Comparison of ENCODE assay signal across 23 mouse cellular contexts in the genomic region with DNA sequence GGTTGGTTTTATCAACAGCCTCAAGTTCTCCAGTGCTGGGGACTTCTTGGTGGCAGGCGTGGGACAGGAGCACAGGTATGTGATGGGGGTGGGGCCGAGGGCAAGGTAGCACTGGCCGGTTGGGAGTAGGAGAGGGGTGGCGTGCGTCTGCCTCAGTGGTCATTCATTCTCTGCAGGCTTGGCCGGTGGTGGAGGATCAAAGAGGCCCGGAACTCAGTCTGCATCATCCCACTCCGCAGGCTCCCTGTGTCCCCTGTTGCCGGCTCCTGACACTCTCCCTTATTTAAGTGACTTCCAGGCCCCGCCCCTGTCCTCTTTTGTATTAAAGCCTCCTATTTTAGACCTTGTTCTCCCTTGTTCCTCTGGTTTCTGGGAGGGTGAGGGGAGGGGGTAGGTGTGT. TPM values are rescaled to one million over a fixed set of nuclear protein-coding genes. Genes with fewer than 3 reads are reported as not detected.
"Had no signal": no experiment of that assay in that cellular context is flagged by ENCODE, and none has a peak within 500 bp of the region (broad histone marks: within the 10 kb centered on the region; RNA-seq: fewer than 3 reads in every experiment).

No protein-coding gene starts in this region.

- DNase-seq: kidney, adult 2 months; left cerebral cortex, postnatal 4 days; liver, postnatal 0 days; lung, embryonic 14.5 days; right cerebral cortex, adult 18-20 months; right cerebral cortex, postnatal 14 days; thymus, adult 2 months; thymus, postnatal 25 days had no signal

- H3K4me3 ChIP-seq: limb, embryonic 12.5 days; limb, embryonic 15.5 days; midbrain, embryonic 12.5 days; midbrain, embryonic 15.5 days; neural tube, embryonic 12.5 days; neural tube, embryonic 15.5 days had no signal

- H3K27ac ChIP-seq: kidney, postnatal 0 days; limb, embryonic 12.5 days; limb, embryonic 15.5 days; liver, embryonic 14.5 days; macrophage; midbrain, embryonic 12.5 days; midbrain, embryonic 15.5 days; neural tube, embryonic 12.5 days; neural tube, embryonic 15.5 days; stomach, postnatal 0 days had no signal

RNA-seq across cellular contexts. Expression of gene Iqcf1, which starts 14.7 kb away (rescaled TPM):
- total RNA-seq: layer of hippocampus, adult 8-10 months; layer of hippocampus, postnatal 10 days; left cerebral cortex, adult 8-10 months; left cerebral cortex, postnatal 14 days; left cerebral cortex, postnatal 4 days; megakaryocyte, adult 5-6 weeks had no signal

RNA-seq across cellular contexts. Expression of gene Gpr62, which starts 19.3 kb away (rescaled TPM):
- total RNA-seq: megakaryocyte, adult 5-6 weeks had no signal

RNA-seq across cellular contexts. Expression of gene Iqcf5, which starts 29.3 kb away (rescaled TPM):
- total RNA-seq: layer of hippocampus, adult 8-10 months; megakaryocyte, adult 5-6 weeks had no signal
